Mouse (Mus musculus): Measurements from ENCODE around the gene Ubqln1.
"Not testable (repeated sequence)": the region's sequence is repeated elsewhere in the genome, so short reads cannot be mapped to it uniquely, and the experiment has no call there.

Ubqln1 gene

DNA sequence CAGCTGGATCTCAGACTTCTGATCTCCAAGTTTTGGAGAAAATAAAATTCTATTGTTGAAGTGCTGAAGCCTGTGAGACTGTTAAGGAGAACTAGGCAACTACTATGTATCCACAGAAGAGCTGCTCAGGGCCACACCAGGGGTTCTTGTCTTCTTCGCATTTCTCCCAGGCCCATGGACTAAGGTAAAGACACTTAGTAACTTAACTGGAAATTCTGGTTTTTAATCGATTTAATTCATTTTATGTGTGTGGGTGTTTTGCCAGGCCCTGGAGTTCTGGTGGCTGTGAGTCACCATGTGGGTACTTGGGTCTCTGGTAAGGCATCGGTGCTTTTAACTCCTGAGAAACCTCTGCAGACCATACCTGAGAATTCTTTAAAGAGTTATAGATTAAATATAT lies 65.8 kb downstream of the Ubqln1 start:
- no peak for DNase-seq

DNA sequence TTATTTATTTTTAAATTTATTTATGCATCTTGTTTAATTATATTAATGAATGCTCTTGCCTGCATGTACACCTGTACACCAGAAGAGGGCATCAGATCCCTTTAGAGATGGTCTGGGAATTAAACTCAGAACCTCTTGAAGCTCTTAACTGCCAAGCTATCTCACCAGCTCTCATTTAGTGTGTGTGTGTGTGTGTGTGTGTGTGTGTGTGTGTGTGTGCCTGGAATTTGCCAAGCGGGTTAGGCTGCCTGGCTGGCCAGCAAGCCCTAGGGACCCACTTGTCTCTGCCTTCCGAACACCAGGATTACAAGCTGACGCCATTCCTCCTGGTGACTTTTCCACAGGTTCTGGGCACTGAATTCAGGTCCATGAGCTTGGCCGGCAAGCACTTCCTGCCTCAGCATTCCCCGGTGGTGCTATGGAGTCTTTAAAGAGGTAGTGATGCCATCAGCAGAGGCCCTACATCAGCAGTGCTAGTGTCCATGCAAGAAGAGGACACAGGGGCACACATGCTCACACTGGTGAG lies 66.4 kb downstream of the Ubqln1 start:
- DNase-seq: peak; percentile 9

GRCm38 (mm10) chr13:58148256-58148831 lies 67.1 kb downstream of the Ubqln1 start:
- DNase-seq: peak; percentile 51

- no peak for DNase-seq
These were observed 67.7 kb downstream of the Ubqln1 start for GRCm38 (mm10) chr13:58147760-58148159.

GRCm38 (mm10) chr13:58146603-58147002 lies 68.8 kb downstream of the Ubqln1 start:
- not testable (repeated sequence) for DNase-seq

- no peak for DNase-seq
These were observed 83.8 kb downstream of the Ubqln1 start for GRCm38 (mm10) chr13:58131692-58132091.

GRCm38 (mm10) chr13:58129687-58130246 lies 85.7 kb downstream of the Ubqln1 start:
- DNase-seq: no peak

DNA sequence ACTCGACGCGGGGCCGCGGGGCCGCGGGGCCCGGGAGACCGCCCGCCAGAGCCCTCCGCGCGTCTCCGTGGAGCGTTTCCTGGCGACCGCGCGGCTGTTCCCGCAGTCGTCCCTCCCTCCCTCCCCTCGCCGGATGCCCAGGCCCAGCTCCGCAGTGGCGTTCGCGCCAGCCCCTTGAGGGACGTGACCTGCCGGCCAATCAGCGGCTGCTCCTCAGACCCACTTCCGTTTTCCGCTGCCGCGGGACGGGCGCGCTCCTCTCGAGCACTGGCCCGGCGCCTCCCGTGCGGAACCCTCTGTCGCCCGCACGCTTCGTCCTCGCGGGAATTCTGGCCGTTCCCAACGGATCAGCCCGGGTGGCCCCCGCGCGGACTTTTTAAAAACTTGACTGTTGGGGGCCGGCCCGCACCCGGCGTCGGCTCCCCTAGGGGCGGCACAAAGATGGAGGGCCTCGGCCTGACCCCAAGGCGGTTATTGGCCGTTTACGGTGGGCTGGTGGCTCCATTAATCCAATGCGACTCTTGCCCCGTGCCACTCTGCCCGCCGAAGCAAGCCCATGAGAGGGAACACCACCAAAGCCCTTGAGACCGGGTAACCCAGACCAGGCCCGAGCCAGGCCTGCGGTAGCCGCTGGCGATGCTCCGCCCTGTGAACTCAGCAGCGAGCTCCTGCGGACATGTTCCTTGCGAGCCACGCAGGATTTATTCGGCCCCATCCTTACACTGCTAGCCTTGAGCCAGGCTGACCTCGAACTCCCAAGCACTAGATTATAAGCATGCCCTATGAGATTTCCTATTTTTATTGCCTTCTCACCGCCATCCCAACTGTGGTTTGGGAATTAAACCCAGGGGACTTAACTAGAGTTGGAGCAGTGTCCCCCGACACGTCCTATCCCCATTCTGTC lies 86.4 kb downstream of the Ubqln1 start:
- peak; percentile 97 for DNase-seq

DNA sequence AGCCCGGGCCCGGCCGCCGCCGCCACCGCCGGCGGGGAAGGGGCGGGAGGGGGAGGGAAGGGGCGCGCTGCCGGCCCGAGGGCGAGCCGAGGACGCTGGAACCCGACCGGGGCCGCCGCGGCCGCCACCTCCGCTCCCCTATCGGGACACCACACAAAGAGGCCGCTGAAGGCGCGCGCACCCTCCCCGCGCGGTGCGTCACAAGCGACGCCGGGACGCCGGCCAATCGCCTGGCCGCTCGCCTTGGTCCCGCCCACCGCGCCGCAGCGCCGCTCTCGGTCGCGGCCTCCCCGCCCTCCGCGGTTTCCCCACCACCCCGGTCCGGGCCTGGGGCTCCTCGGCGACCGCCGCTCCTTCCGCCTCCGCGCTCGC lies 87.1 kb downstream of the Ubqln1 start, which contains the start of gene Hnrnpa0:
TSS of gene Hnrnpa0 (minus strand) at position 161 of the 372 bp plus-strand sequence.
- DNase-seq: peak; percentile 97

DNA sequence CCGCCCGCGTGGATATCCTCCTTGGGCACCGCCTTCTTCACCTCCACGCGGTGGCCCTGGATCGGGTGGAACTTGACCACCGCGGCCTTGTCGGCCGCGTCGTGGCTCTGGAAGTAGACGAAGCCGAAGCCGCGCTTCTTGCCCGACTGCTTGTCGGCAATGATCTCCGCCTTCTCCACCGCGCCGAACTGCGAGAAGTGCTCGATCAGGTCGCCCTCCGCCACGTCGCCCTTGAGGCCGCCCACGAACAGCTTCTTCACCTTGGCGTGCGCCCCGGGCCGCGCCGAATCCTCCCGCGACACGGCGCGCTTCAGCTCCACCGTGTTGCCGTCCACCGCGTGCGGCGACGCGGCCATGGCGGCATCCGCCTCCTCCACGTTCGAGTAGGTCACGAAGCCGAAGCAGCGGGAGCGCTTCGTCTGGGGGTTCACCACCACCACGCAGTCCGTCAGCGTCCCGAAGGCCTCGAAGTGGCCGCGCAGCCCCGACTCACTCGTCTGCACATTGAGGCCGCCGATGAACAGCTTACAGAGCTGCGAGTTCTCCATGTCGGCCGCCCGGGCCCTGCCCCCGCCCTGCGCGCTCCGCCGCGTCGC lies 87.6 kb downstream of the Ubqln1 start:
- peak; percentile 83 for DNase-seq

GRCm38 (mm10) chr13:58126862-58127765 lies 88.3 kb downstream of the Ubqln1 start:
- no peak for DNase-seq
